Mouse (Mus musculus) intestine, postnatal 0 days (tissue): ENCODE data around the gene Asb15. TPM values are rescaled to one million over a fixed set of nuclear protein-coding genes. Genes with fewer than 3 reads are reported as not detected.

Source experiments
- ATAC-seq: fragments of 200-750 bp; cut with Nextera tagmentation; 2 replicates; pipeline ENCODE4 v1.8.0; 2017; ENCODE audit warnings: mild to moderate bottlenecking, moderate TSS enrichment, moderate library complexity
- H3K27ac ChIP-seq: fragments of 300-500 bp; sonication (generic); 2 replicates; pipeline ENCODE4 v1.5.1; 2014; ENCODE audit warnings: mild to moderate bottlenecking, low read depth, low read length, moderate library complexity
- H3K27me3 ChIP-seq: fragments of 300-500 bp; sonication (generic); replicated peaks from 2 replicates; pipeline ENCODE4 v1.6.1; 2014; ENCODE audit warnings: low read length, mixed read lengths; ENCODE audit not compliant: control insufficient read depth, insufficient read depth
- H3K36me3 ChIP-seq: fragments of 300-500 bp; sonication (generic); 2 replicates; pipeline ENCODE4 v1.6.1; 2014; ENCODE audit warnings: mild to moderate bottlenecking, moderate library complexity; ENCODE audit not compliant: control insufficient read depth, insufficient read depth
- H3K4me1 ChIP-seq: fragments of 300-500 bp; sonication (generic); replicated peaks from 2 replicates; pipeline ENCODE4 v1.6.1; 2014; ENCODE audit warnings: antibody characterized with exemption, low read length, mixed read lengths; ENCODE audit not compliant: control insufficient read depth, insufficient read depth
- H3K4me2 ChIP-seq: fragments of 300-500 bp; sonication (generic); replicated peaks from 2 replicates; pipeline ENCODE4 v1.6.1; 2014; ENCODE audit warnings: low read depth, mild to moderate bottlenecking, moderate library complexity
- H3K4me3 ChIP-seq: fragments of 300-500 bp; sonication (generic); 2 replicates; pipeline ENCODE4 v1.5.1; 2014; ENCODE audit warnings: low read depth, low read length
- H3K9ac ChIP-seq: fragments of 300-500 bp; sonication (generic); 2 replicates; pipeline ENCODE4 v1.6.1; 2014; ENCODE audit warnings: mild to moderate bottlenecking, low read depth, low read length
- H3K9me3 ChIP-seq: fragments of 300-500 bp; sonication (generic); 2 replicates; pipeline ENCODE4 v1.6.1; 2016; ENCODE audit warnings: mixed run types; ENCODE audit not compliant: control insufficient read depth
- CTCF ChIP-seq: sonication (generic); IDR thresholded peaks from 2 replicates; pipeline ENCODE4 v1.5.1; 2016; ENCODE audit warnings: low read depth, mild to moderate bottlenecking, control low read depth, antibody characterized with exemption, moderate library complexity
- WGBS: fragments of 180-500 bp; shearing (Covaris S2); extraction: QIAGEN DNeasy Blood & Tissue Kit; methylation state at CpG from one replicate; pipeline ENCODE4 v1.1.7; 2014; 5-methylcytosine and 5-hydroxymethylcytosine counted together
- polyA plus RNA-seq: library from polyadenylated mRNA; unstranded; fragments of >200 nt; fragmentation: Nextera tagmentation; extraction: Ambion mirVana; gene quantifications from 2 replicates; pipeline ENCODE4 v1.2.1, GENCODE M21; 2015

Asb15 gene
- polyA plus RNA-seq, 1 experiment from 2014 or later, result not detected

GRCm38 (mm10) chr6:24555488-24555887 lies 27.5 kb downstream of the Asb15 start:
- no peak for TF ChIP-seq CTCF
- Histone ChIP-seq H3K9ac (no peak overlapping the region), H3K27me3 (no peaks in the 10 kb centered on the region), H3K36me3 (no peaks in the 10 kb centered on the region), H3K4me1 (no peaks in the 10 kb centered on the region), H3K4me2 (no peak overlapping the region), H3K9me3 (no peaks in the 10 kb centered on the region), H3K27ac (no peak overlapping the region), H3K4me3 (no peak overlapping the region)
- 82% methylated on average over 2 of the region's 2 CpGs for WGBS
- ATAC-seq, result no peak

GRCm38 (mm10) chr6:24564081-24564480 lies 36.1 kb downstream of the Asb15 start:
- Histone ChIP-seq H3K4me1 (no peaks in the 10 kb centered on the region), H3K9ac (no peak overlapping the region), H3K27me3 (no peaks in the 10 kb centered on the region), H3K9me3 (no peaks in the 10 kb centered on the region), H3K36me3 (no peaks in the 10 kb centered on the region), H3K4me3 (no peak overlapping the region), H3K27ac (no peak overlapping the region), H3K4me2 (no peak overlapping the region)
- ATAC-seq, result no peak
- WGBS, result 70% methylated on average over 9 of the region's 9 CpGs
- TF ChIP-seq CTCF, result no peak

GRCm38 (mm10) chr6:24564886-24565285 lies 36.9 kb downstream of the Asb15 start:
- no peak for ATAC-seq
- WGBS, result 92% methylated on average over 1 of the region's 1 CpGs
- no peak for TF ChIP-seq CTCF
- no peaks in the 10 kb centered on the region for H3K4me1 ChIP-seq
- no peaks in the 10 kb centered on the region for H3K9me3 ChIP-seq
- H3K27me3 ChIP-seq, result no peaks in the 10 kb centered on the region
- H3K4me3 ChIP-seq, result no peak overlapping the region
- no peak overlapping the region for H3K27ac ChIP-seq
- H3K36me3 ChIP-seq, result no peaks in the 10 kb centered on the region
- H3K9ac ChIP-seq, result no peak overlapping the region
- H3K4me2 ChIP-seq, result no peak overlapping the region

- no peak overlapping the region for H3K4me2 ChIP-seq
- H3K4me1 ChIP-seq, result no peaks in the 10 kb centered on the region
- H3K9ac ChIP-seq, result no peak overlapping the region
- no peaks in the 10 kb centered on the region for H3K36me3 ChIP-seq
- no peak for ATAC-seq
- WGBS, result 85% methylated on average over 5 of the region's 5 CpGs
- no peak overlapping the region for H3K27ac ChIP-seq
- peak; percentile 46 for TF ChIP-seq CTCF
- H3K9me3 ChIP-seq, result no peaks in the 10 kb centered on the region
- no peak overlapping the region for H3K4me3 ChIP-seq
- H3K27me3 ChIP-seq, result no peaks in the 10 kb centered on the region
Measured at GRCm38 (mm10) chr6:24568963-24569362, 41.0 kb downstream of the Asb15 start.

- H3K9ac ChIP-seq, result no peak overlapping the region
- no peak overlapping the region for H3K27ac ChIP-seq
- WGBS, result 63% methylated on average over 1 of the region's 1 CpGs
- no peak for ATAC-seq
- H3K4me1 ChIP-seq, result no peaks in the 10 kb centered on the region
- no peaks in the 10 kb centered on the region for H3K27me3 ChIP-seq
- no peak overlapping the region for H3K4me3 ChIP-seq
- no peaks in the 10 kb centered on the region for H3K9me3 ChIP-seq
- no peak for TF ChIP-seq CTCF
- H3K4me2 ChIP-seq, result no peak overlapping the region
- H3K36me3 ChIP-seq, result no peaks in the 10 kb centered on the region
Measured at GRCm38 (mm10) chr6:24569711-24570110, 41.8 kb downstream of the Asb15 start.

- no peaks in the 10 kb centered on the region for H3K9me3 ChIP-seq
- no peak for TF ChIP-seq CTCF
- no peak for ATAC-seq
Measured at GRCm38 (mm10) chr6:24570278-24570677, 42.3 kb downstream of the Asb15 start.

GRCm38 (mm10) chr6:24571126-24571525 lies 43.2 kb downstream of the Asb15 start:
- Histone ChIP-seq H3K27ac (no peak overlapping the region), H3K4me2 (no peak overlapping the region), H3K9ac (no peak overlapping the region), H3K27me3 (no peaks in the 10 kb centered on the region), H3K9me3 (no peaks in the 10 kb centered on the region), H3K4me3 (no peak overlapping the region), H3K4me1 (no peaks in the 10 kb centered on the region), H3K36me3 (no peaks in the 10 kb centered on the region)
- no peak for TF ChIP-seq CTCF
- WGBS, result 51% methylated on average over 6 of the region's 6 CpGs
- ATAC-seq, result no peak

More at GRCm38 (mm10) chr6:24570278-24570677, 42.3 kb downstream of the Asb15 start:
- no peaks in the 10 kb centered on the region for H3K4me1 ChIP-seq
- H3K27ac ChIP-seq, result no peak overlapping the region
- no peaks in the 10 kb centered on the region for H3K27me3 ChIP-seq
- WGBS, result 68% methylated on average over 11 of the region's 11 CpGs
- no peak overlapping the region for H3K9ac ChIP-seq
- H3K36me3 ChIP-seq, result no peaks in the 10 kb centered on the region
- H3K4me3 ChIP-seq, result no peak overlapping the region
- H3K4me2 ChIP-seq, result no peak overlapping the region
